Mouse (Mus musculus) pancreas, adult 10 weeks (tissue): ENCODE measurements around the gene Gm11034. TPM values are rescaled to one million over a fixed set of nuclear protein-coding genes. Genes with fewer than 3 reads are reported as not detected.

Source experiments
- polyA plus RNA-seq: library from polyadenylated mRNA; stranded (reverse); fragments of 350-450 nt; fragmentation: Illumina TruSeq; extraction: RNeasy Lipid Tissue Mini Kit (QIAGEN cat#74804); gene quantifications from one replicate; pipeline ENCODE4 v1.2.3, GENCODE M21; 2015; ENCODE audit warnings: low read depth, low replicate concordance; ENCODE audit not compliant: insufficient read depth

Gene Gm11034
- polyA plus RNA-seq = not detected

DNA sequence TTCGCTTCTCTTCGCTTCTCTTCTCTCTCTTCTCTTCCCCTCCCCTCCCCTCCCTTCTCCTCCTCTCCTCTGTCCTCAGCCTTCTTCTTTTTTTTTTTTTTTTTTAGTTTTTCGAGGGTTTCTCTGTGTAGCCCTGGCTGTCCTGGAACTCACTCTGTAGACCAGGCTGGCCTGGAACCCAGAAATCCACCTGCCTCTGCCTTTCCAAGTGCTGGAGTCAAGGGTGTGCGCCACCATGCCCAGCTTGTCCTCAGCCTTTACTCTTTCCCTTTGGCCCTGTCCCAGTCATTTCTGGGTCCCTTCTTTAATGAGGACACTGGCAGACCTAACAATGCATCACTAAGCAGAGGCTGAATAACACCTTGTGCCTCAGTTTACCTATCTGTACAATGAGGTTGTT lies at the start of gene Gm11034:
TSS of gene Gm11034 (minus strand) at position 101 of the 400 bp plus-strand sequence.

DNA sequence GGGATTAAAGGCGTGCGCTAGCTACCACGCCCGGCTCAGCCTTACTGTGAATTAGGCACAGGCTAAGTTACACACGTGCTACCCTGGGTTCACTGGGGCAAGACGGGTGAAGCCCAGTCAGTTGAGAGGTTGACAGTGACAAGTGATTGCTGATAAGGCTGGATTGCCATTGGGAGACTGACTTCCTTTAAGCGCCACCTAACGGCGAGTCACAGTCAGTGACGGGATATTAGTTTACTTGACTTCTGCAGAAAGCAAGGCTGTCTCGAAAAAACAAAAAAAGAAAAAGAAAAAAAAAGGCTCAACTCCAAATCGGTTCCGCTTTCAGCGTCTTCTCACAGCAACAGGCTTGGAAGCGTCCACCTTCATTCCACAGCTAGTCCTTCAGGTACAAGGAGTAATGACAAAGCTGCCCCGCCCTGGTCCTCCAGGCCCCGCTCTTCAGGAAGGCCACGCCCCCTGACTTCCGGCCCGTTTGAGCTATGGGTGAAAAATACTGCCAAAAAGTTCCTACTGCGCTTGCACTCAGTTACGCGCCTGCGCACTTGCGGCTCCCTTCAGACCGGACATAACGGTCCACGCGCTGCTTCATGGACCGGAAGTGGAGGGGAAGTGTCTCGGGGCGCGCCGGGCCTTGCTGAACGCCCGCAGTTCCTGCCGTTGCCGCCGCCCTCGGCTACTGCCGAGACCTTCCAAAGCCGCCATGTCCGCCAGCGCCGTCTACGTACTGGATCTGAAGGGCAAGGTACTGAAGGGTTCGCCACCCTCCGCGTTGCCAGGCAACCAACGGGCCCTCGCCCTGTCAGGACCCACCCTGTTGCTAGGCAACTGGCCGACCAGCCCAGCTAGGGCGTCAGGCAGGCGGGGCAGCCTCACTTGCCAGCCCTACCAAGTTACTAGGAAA lies 26.3 kb upstream of the Gm11034 start, which contains the start of gene Ap1m1:
TSS of gene Ap1m1 (plus strand) at position 520 of the 904 bp plus-strand sequence.

DNA sequence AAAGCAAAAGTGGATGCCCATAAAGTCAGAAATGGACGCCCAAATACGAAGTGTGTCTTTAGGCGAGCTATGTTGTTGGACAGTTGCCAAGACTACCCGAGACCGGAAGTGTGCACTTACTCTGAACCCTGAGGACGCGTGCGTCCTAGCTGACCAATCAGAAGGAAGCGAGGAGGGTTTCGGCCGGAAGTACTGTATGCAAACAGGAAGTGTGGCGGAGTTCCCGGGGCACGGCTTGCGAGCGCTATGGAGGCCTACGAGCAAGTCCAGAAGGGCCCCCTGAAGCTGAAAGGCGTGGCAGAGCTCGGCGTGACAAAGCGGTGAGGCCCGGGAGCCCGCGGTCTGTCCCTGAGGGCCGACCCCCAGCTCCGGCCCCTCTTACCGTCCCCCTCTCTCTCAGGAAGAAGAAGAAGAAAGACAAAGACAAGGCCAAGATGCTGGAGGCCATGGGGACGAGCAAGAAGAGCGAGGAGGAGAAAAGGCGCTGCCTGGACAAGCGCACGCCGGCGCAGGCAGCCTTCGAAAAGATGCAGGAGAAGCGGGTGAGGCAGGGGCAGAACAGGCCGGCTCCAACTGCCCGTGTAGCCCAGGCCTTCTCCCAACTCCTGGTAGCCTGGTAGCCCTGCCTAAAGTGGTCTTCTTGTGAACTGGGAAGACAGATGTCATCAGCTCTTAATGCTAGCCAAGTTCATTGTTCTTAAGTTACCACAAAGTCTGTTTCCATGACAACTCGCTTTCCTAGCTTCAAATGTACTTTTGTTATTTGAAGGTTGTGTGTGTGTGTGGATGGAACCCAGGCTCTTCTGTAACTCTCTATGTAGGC lies 6.3 kb upstream of the Gm11034 start, which contains the start of gene Fam32a:
TSS of gene Fam32a (plus strand) at position 190 of the 823 bp plus-strand sequence.

DNA sequence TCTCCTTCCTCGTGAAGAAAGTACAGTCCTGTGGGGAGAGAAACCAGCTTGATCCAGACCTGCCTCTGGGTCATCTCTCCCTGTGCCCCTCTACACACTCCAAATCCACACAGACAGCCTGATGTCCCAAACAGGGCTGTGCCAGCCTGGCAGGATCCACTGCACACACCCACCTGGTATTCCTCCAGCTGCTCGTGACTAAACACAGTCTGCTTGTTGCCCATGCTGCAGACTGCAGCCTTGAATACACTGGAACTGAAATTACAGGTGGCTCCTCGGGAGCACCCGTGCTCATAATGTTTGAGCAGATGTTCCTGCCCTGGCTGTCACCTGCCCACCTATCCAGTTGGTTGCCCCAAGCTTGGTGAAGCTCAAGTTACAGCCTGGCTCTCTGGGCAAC lies 685 bp downstream of the Gm11034 start, which contains the start of gene Cib3:
TSS of gene Cib3 (minus strand) at position 87 of the 400 bp plus-strand sequence.

DNA sequence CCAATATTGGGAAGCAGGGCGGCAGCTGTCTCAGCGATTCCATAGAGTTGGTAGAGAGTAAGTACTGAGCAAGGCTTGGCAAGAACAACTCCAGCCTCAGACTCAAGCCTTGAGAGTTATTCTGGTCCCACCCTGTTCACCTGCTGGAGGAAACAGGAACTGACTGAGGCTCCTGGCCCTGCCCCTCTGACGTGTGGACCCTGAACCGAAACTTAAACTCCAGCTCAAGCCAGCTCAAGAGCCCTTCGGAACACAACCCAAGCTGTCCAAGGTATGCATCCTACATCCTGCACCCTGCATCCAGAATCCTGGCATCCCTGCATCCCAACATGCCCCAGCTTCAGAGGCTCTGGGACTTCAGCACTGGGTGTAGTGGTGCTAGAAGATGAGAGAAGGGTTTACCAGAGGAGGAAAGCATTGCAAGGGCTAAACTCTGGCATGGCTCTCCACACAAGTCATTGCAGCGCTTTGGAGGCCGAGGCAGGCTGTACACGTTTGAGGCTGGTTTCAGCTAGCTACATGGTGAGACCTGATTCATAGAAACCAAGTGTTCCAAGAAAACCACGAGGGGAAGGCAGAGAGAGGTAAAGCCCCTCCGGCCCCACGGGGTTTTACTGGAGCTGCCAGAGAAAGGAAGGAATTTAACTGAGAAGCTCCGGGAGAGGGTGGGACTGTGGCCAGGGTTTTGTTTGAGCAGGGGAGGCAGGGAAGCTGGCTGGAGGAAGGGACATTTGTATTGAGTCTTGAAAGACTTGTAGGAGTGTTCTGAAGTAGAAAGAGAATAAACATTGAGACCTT lies 23.8 kb downstream of the Gm11034 start, which contains the start of gene Hsh2d:
TSS of gene Hsh2d (plus strand) at position 222 of the 798 bp plus-strand sequence.

Other genes with a start within 250 kb of the Gm11034 start
- gene Cyp4f18, start 204.0 kb downstream of the Gm11034 start, polyA plus RNA-seq = 0.76 TPM
- gene Olfr372, start 172.4 kb downstream of the Gm11034 start, polyA plus RNA-seq = not detected
- not detected for gene Olfr373, start 130.5 kb downstream of the Gm11034 start, polyA plus RNA-seq
- gene Olfr374, start 106.6 kb downstream of the Gm11034 start, polyA plus RNA-seq = not detected
- 53.4 TPM for gene Tpm4, start 78.7 kb downstream of the Gm11034 start, polyA plus RNA-seq
- gene Rab8a, start 52.4 kb downstream of the Gm11034 start, polyA plus RNA-seq = 15.3 TPM
- gene Hsh2d, start 24.0 kb downstream of the Gm11034 start, polyA plus RNA-seq = not detected
- gene Cib3, start 799 bp downstream of the Gm11034 start, polyA plus RNA-seq = 0.41 TPM
- 13.5 TPM for gene Fam32a, start 6.1 kb upstream of the Gm11034 start, polyA plus RNA-seq
- 17.6 TPM for gene Ap1m1, start 26.4 kb upstream of the Gm11034 start, polyA plus RNA-seq
- not detected for gene Gm10282, start 91.6 kb upstream of the Gm11034 start, polyA plus RNA-seq
- gene Klf2, start 105.4 kb upstream of the Gm11034 start, polyA plus RNA-seq = 28.8 TPM
- 18.4 TPM for gene Eps15l1, start 207.8 kb upstream of the Gm11034 start, polyA plus RNA-seq
- gene Calr3, start 230.2 kb upstream of the Gm11034 start, polyA plus RNA-seq = not detected
- 3.2 TPM for gene 1700030K09Rik, start 230.2 kb upstream of the Gm11034 start, polyA plus RNA-seq